Mouse (Mus musculus) thymus, adult 2 months (tissue): ENCODE measurements at regions not wholly inside any gene's neighbourhood (a gene's known extent, or its start where the extent isn't known, plus 50 kb on each side); places are given as distances from the start of the nearest gene placed in this dataset.

ENCODE experiments used
- CTCF ChIP-seq: fragments of 200-500 bp; IDR thresholded peaks from 2 replicates; pipeline ENCODE4 v1.5.1; 2012; ENCODE audit warnings: mild to moderate bottlenecking, control low read depth, low read length, moderate library complexity, borderline replicate concordance; ENCODE audit not compliant: control insufficient read depth, poor library complexity, insufficient read depth; ENCODE audit errors: extremely low read depth
- POLR2A ChIP-seq: fragments of 200-500 bp; IDR thresholded peaks from 2 replicates; pipeline ENCODE4 v1.6.1; 2012; ENCODE audit warnings: mild to moderate bottlenecking, low read length, control low read depth, moderate library complexity; ENCODE audit not compliant: control insufficient read depth, poor library complexity, insufficient read depth; ENCODE audit errors: extremely low read depth

GRCm38 (mm10) chr12:32696832-32697231 lies 122.5 kb upstream of the Nampt start:
- TF ChIP-seq POLR2A: no peak
- no peak for TF ChIP-seq CTCF
